Mouse (Mus musculus) adrenal gland, postnatal 25 days (tissue): ENCODE measurements around the gene Nme8. TPM values are rescaled to one million over a fixed set of nuclear protein-coding genes. Genes with fewer than 3 reads are reported as not detected.

ENCODE experiments used
- DNase-seq: peaks from one replicate; pipeline ENCODE4 v3.0.0; 2021; ENCODE audit warnings: mixed read lengths
- total RNA-seq: library from RNA; stranded (reverse); gene quantifications from 2 replicates; pipeline ENCODE4 v1.2.3, GENCODE M21; 2021

Gene Nme8
- total RNA-seq, 1 experiment from 2014 or later: not detected

DNA sequence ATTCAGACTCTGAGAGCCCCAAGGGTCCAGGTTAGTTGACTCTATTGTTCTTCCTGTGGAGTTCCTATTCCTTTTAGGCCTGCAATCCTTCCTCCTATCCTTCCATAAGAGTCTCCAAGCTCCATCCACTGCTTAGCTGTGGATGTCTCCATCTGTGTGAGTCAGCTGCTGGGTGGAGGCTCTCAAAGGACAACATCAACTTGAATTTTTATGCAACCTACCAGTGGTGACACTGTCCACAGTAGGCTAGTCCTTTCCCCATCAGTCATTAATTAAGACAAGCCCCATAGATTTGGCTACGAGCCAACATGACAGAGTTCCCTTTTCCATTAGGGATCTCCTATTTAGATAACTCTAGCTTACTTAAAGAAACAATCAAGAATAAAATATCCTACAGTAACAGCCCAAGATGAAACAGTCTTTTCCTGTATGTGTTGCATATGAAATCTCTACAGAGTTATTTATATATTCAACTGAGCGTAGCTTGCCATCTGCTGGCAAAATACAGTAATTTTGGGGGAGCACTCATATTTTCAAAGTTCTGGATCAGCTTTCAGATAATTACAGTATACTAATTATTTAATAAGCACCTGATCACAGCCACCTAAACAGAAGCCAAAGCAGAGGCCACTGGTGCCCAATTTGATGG, 57.3 kb downstream of the Nme8 start:
- DNase-seq: no peak

DNA sequence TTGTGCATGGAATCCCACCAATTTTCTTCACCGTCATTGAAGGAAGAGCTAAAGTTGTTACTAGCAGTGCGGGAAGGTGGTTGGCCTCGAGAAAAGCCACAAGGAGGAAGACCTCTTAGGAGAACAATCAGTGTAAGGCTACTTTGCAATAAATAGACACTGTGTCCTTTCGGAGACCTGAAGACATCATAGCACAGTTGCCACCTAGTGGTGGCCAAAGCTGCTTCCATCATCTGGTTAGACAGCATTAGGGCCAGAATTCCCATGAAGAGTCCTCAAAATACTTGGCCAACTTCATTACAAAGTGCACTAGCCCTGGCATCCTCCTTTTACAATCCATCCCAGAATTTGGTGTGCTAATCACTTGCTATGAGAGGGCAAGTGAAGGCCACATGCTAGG, 61.5 kb downstream of the Nme8 start:
- DNase-seq: no peak

GRCm38 (mm10) chr13:19630768-19631709, 66.6 kb downstream of the Nme8 start:
- DNase-seq: no peak

DNA sequence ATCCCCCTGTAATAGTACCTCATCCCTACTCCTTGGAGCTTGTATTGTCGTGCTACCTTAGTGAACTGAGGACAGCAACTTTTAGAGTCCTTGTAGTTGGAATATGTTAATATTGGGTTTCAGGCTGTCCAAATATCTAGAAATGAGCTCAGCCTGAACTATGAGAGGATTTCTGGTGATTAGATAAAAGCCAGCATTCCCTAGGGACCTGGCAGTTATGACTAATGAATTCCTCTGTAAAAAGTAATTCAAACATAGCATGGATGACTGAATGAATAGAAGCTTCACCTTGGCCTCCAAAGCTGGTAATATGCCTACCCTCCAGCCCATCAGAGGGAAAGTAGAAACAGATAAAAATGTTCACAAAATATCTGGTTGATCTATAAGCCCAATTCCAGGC, 71.1 kb downstream of the Nme8 start:
- no peak for DNase-seq

DNA sequence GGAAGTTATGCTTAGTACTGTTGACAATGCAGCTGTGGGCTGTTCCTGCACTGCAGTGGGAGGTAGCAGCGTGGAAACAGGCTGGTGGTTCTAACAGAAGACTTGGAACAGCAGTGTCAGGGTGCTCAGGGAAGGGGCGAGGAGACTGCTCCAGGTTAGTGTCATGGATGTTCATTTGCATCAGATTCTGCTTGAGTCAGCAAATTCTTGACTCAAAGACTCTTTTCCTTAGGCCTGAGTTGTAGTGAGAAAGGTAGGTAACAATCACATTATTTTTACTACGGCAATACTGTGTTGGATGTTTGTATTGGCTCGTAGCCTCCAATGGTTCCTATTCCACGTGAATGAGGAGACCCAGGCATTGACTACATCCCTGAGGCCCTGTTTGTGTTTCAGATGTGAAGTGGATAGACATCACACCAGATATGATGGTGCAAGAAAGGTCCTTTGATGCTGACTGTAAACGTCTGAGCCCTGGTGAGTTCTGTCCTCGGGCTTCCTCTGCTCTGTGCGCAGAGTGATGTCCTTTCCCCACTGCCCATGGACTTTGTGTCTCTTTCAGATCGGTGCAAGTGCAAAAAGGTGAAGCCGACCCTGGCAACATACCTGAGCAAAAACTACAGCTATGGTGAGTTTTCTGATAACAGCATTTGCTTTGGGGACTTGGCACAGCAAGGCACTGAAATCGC, 72.8 kb downstream of the Nme8 start:
- no peak for DNase-seq

DNA sequence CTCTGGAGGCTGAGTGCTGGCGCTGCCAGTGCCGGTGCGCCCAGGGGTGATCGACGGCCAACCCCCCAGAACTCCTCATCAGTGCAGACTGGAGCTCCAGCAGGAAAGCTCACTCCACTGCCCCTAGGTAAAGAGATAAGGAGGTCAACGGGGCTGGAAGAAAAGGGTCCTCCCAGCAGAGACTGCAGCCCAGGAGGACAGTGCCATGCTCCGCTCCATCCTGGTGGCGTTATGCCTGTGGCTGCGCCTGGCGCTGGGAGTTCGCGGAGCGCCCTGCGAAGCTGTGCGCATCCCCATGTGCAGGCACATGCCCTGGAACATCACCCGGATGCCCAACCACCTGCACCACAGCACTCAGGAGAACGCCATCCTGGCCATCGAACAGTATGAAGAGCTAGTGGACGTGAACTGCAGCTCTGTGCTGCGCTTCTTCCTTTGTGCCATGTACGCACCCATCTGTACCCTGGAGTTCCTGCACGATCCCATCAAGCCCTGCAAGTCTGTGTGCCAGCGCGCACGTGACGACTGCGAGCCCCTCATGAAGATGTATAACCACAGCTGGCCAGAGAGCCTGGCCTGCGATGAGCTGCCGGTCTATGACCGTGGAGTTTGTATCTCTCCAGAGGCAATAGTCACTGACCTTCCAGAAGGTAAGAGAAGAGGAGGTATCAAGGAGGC, 74.2 kb downstream of the Nme8 start:
- DNase-seq: no peak

- DNase-seq: peak; percentile 53
Measured at GRCm38 (mm10) chr13:19622573-19623227, 74.9 kb downstream of the Nme8 start, which contains the start of gene Sfrp4. Sfrp4 (plus strand) TSS chr13:19623104.

DNA sequence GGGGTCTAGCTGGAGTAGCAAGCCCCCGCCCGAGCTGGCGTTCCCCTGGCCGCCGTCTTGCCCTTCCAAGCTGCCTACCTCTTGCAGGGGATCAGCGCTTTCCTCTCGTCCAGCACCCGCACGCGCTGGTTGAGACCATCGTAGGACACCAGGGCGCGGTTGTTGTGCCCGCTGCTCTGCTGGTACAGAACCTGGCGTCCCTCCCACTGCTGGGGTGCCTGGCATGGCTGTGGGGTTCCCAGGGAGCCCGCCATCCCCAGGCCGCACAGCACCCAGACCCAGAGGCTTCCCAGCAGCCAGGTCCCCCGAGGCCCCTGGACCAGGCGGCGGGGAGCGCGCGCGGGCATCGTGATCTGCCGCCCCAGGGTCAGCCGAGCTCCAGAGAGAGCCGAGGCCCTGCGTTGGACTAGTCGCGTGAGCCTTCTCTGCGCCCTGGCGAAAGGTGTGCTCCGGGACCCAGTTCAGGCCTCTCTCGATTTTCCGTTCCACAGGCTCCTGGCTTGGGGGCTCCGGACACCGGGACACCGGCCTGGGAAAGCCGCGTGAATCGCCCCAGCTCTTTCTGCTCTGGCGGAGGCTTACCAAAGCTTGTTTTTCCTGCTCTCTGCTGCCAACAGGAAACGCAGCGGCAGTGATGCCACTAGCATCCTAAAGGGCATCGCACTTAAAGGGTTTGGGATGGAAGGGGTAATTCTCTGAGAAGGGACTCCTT, 78.2 kb downstream of the Nme8 start, which contains the start of gene Epdr1:
Gene Epdr1 (minus strand): TSS at position 712 of the 712 bp plus-strand sequence.
- peak; percentile 61 for DNase-seq

DNA sequence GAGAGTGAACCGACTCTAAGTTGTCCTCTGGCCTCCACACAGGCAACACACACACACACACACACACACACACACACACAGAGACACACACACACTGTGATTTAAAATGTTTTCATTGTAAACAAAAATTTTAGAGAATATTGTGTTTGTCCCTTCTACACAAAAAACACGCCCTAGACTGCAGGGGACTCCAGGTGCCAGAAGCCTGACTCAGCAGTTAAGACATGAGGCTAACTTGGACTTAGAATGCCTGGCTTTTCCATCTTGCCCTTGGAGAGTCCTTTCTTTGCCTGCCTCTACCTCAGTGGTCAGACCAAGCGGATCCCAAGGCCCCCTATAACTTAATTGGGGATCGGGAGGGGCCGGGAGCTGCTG, 78.8 kb downstream of the Nme8 start:
- DNase-seq: no peak

DNA sequence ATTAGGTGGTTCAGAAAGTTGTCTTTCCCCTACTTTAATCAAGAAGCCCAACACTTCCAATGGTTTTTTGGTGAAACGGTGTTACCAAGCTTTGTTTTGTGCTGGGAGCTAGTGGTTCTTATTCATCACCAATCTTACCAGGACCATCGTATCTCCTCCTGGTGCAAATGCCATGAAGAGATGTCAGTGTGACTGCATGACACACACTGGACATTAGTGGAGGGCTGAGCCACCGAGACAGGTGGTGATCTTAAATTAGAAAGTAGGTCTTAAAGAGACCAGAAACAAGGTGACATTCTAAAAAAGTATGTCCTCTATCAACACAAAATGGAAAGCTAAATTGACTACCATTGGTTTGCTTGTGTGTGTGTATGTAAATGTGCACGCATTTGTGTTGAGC, 79.5 kb downstream of the Nme8 start:
- DNase-seq: no peak

GRCm38 (mm10) chr13:19614311-19614710, 83.3 kb downstream of the Nme8 start:
- DNase-seq: no peak

DNA sequence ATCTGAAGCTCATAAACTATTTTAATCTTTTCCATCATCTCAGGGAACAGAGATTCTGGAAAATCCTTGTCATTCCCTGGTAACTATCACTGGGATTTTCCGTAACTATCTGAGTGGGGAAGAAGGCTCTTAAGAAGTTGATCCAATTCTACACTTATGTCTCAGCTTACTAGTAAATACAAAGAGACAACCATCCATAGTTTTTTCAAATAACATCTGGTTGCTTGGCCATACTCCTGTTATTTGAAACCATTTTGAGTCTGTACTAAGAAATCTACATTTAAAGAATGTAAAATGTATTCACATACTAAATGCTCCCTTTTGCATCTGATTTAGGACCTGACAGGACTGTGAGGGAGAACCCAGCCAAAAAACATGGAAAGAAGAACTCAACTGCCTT, 84.2 kb downstream of the Nme8 start:
- DNase-seq: no peak

DNA sequence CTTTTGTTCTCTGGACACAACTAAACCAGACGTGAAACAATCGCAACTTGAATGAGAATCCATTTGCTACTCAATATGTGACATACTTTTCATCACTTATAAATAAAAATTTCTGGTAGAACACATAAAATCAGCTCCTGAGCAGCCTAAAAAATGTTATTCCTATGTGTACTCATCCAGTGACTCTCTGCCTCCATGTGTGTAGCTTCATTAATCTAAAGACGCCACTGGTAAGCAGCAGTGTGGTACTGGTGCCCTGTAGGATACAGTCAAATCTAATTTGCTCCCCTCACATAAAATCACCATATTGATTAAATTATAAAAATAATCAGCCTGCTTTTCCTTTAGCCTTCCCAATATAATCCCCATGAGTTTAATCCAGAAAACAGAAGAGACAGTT, 84.6 kb downstream of the Nme8 start:
- no peak for DNase-seq

DNA sequence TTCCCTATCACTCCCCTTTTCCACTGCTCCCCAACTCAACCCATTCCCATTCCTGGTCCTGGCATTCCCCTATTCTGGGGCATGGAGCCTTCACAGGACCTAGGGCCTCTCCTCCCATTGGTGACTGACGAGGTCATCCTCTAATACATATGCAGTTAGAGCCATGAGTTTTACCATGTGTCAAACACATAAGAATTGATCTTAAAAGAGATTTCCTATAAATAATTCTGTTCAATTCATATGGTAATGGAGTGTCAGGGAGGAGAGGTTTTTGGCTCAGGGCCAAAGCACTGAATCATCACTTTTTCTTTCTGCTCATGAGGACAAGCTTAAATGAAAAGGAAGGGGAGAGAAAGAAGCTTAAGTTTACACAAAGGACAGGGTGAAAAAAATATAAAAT, 85.2 kb downstream of the Nme8 start:
- DNase-seq: no peak

GRCm38 (mm10) chr13:19608120-19608519, 89.5 kb downstream of the Nme8 start:
- no peak for DNase-seq

DNA sequence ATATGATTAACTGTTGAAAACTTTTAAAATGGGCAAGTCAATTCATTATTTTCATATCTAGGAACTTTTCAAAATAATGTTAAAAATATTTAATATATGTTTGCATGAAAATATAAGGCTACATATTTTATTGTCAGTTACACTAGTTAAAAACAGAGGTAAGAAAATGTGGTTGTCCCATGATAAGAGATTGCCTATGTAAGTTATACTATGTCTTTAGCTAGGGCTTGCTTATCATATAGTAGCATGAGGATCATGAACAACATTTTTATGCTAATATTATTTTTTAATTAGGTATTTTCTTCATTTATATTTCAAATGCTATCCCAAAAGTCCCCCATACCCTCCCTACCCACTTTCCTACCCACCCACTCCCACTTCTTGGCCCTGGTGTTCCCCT, 92.7 kb downstream of the Nme8 start:
- no peak for DNase-seq

DNA sequence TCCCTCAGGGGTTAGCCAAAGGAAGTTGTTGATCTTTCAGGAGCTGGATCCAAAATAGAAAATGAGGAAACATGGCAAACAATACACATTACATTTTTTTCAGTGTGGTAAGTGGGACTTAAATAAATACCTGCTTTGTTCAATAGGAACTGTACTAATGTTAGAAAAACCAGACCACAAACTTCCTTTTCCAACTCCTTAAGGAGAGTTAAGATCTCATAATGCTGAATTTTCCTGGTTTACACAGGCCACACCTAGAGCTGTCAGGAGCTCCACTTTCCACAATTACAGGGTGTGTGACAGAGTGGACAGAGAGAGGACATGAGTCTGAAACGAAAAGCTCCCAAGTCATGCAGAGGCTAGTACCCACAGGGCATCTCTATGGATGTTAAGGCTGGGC, 93.9 kb downstream of the Nme8 start:
- no peak for DNase-seq

- DNase-seq: no peak
Measured at GRCm38 (mm10) chr13:19602531-19602930, 95.1 kb downstream of the Nme8 start.

DNA sequence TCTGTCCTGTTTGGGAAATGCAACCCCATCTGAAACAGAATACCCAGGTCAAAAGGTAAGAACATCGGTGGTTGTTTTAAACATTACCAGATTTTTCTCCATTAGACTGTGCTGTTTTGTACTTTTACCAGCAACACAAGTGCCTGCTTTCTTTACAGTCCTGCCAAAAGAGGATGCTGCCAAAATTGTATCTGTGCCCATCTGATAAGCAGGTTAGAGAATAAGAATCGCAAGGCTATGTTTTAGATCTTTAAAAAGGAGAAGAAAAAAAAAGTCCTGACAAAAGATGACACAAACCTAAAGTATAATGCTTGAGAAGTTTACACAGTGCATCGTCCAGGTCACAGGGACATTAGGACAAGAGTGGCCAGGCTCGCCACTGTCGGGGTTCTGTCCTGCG, 98.4 kb downstream of the Nme8 start:
- DNase-seq: no peak

GRCm38 (mm10) chr13:19595141-19595540, 102.5 kb downstream of the Nme8 start:
- no peak for DNase-seq
